Mouse (Mus musculus): Measurements from ENCODE around the gene Csrp3. TPM values are rescaled to one million over a fixed set of nuclear protein-coding genes. Genes with fewer than 3 reads are reported as not detected.

The Csrp3 gene
- polyA plus RNA-seq, 3 experiments from 2014 or later = not detected

DNA sequence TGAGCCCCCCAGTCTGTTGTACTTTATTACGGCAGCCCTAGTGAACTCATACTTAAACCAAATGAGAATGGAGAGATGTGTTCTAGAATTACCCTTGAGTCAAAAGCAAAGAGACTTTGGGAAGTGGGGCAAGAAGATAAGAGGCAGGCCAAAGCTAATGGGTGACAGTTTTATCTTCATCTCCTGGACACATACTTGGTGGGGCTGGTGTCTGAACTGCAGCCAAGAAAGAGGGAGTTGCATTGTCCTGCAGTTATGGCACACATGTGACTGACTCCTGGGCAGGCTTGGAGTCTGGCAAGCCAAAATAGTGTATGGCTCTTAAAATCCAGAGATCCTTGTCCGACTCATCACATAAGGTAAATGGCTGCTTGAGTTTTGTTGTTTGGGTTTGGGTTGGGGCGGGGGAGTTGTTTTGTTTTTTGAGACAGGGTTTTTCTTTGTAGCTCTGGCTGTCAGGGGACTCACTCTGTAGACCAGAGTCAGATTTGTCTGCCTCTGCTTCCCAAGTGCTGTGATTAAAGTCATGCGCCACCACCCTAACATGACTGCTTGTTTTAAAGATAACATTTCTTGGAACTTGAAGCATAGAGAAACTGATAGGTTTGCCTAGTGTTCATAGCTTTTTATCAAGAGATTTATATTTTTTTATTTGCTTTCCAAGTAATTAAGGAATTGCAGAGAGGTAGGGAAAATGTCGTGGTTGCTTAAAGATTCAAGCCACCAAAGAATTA lies 18.5 kb downstream of the Csrp3 start:
- ATAC-seq = no peak

DNA sequence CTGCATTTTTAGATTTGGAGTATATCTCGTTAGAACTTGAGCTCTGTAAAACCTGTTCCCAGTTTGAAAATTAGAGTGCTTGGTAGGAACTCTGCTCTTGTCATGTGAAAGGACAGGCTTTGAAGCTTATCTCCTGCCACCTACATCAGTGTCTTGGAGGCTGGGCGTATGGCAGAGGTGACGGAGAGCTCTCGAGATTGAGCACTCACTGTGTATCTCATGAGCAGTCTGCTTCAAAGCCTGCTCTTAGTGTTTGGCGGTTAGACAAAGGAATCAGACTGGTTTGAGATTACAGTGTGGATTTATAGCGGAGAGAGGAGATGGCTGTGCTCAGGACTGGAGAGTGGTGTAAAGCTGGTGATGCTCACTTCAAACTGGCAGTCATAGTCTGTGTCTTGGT lies 22.7 kb downstream of the Csrp3 start:
- no peak for ATAC-seq

DNA sequence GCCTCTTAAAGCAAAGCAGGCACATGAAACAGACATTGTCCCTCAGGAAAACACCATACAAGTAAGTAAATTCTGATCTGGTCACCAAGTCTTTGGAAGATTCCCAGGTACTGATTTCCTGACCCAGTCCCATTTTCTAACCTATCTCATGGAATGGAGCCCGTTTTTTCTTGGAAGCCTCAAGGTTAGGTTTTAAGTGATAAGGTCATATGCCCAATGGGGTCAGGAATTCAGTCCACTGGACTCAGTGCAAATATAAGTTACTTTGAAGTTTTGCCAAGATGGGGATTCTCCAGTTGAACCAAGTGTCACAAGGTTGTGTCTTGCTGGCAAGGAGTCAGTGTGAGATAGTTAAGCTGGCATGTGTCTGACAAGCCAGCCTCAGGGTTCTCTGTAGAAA lies 23.2 kb downstream of the Csrp3 start:
- ATAC-seq = no peak

DNA sequence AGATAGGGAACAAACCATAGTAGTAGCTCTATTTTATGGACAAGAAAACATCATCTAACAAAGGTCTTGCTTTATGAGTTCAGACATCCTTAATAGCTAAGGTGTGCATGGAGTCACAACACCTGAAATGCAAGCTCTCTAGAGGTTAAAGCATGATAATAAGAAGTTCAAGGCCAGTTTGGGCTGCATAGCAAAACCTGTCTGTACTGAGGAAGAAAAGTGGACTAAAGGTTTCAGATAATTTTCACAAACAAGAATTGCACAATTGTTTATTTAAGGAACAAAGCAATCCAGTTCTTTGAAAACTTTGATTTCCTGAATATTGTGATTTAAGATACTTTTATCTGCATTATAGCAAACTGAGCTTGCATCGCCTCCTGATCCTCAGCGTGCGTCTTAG lies 24.2 kb downstream of the Csrp3 start:
- no peak for ATAC-seq

DNA sequence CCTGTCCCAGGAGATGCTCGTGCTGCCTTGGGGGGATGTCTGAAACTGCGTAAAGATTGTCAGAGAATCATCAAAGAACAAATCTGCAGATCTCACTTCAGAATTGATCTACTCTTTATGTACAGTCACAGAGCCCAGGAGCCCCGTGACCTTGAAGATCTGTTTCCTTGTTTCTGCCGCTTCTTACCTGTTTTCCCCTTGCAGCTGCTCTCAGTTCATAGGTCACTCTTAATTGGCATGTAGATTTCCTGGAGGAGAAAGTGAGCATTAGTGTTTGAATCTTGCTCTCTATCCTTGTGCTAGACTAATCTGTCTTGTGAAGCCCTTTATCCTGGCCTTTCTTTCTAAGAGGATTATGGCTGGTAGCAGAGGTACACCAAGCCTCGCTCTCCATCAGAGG lies 26.2 kb downstream of the Csrp3 start:
- no peak for ATAC-seq

DNA sequence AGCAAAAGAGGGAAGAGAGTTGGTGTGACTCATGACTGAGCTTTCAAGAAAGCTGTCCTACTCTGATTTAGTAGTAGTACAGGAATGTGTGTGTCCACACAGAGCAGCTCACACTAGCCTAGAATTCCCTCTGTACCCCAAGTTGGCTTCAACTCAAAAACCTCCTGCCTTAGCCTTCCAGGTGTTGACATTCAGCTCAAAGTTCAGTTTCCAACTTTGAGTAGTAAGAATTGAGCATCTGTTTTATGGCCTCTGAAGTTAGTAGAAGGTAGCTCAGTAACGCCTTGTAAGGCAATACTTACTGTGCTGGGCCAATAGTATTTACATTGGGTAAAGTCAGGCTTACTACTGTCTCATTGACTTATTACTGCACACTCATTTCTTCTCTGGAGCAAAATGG lies 34.2 kb downstream of the Csrp3 start:
- no peak for ATAC-seq

DNA sequence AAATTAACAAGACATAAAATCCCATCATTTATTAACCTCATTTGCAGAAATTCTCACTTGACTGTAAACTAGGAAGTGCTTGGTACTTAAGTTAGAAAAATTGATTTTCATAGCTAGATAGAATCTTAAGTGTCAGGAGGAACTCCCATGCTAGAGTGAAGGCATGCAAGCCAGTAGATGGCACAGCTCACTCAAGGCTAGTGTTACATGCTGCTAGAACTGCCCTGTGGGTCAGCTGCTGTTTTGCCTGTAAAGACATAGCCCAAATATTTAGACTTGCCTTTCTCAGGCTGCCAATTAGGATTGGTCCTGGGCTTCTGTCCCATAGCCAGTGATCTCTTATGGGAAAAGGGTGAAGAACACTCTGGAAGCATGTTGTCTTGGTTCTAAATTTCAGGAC lies 35.5 kb downstream of the Csrp3 start:
- ATAC-seq = no peak

DNA sequence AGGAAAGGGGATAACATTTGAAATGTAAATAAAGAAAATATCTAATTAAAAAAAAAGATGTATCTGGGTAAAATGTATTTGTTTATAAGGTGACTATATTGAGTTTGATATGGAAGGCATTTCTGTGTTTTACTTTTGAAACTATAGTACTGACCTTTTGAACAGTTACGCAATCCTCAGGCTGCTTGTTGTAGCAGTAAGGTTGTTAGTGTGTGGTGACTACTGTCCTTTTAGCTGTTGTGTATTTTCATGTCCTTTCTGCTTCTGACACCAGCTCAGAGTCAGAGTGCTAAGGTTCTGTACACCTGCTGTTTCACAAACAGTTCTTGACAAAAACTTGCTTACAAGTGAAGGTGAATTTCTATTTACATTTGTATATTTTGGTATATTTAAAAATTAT lies 37.2 kb downstream of the Csrp3 start:
- no peak for ATAC-seq

DNA sequence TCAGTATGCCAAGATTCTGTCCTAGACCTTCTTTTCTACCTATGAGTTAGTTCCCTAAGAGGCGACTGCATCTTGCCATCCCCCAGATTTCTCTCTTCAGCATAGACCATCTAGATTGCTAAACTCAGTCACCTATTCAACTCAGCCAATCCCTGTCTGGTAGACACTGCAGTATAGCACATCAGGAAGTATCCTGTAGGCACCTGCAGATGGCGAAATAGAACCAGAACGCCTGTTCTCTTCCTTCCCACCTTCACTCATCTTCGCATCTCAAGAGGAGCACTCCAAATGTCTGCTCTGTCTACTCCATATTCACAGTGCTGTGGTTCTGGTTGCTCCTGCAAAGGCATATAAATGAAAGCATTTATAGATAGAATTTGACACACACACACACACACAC lies 41.2 kb downstream of the Csrp3 start:
- ATAC-seq = no peak

DNA sequence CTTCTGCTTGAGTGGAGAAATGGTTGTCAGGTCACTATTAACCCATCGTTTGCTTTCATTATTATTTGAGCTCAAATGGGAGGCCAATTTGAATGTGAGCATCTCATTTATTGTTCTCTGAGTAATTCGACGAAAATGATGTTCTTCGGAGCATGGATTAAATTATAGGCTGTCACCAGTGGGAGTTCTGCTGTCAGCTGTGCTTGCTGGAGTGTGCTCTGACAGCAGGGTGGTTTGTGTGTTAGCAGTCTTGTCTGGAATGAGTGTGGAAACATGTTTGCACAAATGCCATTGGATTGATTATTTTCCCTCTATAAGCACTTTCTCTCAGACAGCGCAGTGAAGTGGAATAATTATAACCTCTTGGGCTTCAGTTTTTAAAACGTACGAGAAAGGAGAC lies 44.5 kb downstream of the Csrp3 start:
- no peak for ATAC-seq

DNA sequence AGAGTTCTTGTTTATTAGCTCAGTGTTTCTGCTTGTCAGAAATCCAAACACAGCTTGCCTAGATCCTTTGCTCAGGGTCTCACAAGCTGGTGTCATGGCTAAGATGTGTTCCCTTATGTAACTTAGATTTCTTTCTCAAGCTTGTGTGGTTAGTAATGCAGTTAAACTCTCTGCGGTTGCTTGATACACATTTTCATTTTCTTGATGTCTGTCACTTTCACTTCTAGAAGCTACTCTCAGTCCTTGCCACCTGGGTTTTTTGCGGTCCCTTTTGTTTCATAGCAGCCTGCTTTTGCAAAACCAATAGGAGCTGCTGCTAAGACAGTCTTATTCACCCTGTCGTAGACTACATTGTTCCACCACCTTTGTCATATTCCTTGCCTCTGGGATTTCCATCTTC lies 52.7 kb downstream of the Csrp3 start:
- peak; percentile 91 for ATAC-seq

DNA sequence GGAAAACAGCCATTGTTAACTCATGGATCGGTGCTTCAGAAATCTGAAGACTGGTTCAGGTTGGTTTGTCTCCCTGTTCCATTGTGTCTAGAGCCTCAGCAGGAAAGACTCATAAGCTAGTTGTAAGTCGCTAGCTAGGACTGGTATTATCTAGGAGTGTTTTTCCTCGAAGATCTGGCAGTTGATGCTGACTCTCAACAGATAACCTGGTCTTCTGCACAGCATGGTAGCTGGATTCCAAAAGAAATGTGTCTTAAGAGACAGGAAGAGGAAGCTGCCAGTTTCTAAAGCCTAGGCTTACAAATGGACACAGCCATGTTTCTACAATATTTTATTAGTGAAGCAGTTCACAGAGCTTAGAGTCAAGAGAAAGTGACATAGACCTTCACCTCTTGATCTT lies 56.4 kb downstream of the Csrp3 start:
- ATAC-seq = no peak

DNA sequence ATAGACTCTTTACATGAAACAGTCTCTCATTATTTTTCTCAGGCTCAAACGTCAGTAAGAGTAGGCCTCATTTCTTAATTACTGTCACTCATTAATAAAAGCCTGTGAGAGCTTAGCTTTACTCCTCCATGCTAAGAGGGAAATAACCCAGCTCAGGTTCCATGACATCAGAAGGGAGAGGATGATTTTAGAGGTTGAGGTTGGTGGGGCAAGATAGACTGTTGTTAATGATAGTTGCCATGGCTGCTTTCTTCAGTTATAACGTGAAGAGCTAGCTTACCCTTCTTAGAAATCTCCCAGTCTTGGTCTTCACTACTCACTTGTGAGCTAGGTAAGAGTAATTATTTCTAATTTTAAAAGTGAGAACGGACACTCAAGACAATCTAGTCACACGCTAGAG lies 57.7 kb downstream of the Csrp3 start:
- no peak for ATAC-seq

DNA sequence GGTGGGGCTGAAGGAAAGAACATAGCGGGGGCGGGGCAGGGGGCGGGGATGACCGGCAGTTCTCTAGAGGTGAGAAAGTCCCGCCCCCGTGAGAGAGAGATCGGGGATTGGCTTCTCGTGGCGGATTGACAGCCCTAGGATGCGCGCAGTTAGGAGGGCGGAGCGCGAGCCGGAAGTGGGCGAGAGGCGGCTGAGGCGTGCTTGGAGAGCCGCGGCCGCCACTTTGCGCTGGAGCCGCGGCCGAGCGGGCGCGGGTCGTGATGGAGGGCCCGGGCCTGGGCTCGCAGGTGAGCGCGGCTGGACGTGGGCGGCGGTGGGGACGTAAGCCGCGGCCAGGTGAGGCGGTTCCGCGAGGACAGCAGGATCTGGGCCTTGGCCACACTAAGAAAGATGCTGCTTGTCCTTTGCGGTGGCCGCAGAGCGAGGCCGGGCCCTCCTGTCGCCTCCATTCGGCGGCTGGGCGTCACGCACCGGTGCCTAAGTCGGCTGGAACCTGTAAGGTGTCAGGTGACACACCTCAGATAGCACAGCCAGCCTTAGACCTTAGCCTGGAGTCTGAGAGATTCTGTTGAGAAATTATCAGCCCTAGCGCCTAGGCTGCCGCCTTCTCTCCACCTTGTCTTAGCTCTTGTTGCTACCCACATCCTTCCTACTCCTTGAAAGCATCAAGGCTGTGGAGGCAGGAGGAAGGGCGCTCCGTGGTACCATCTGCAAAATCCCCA lies 58.8 kb downstream of the Csrp3 start, which contains the start of gene Zdhhc13:
Gene Zdhhc13, plus strand, starts transcription at position 153 of the 722 bp plus-strand sequence.
- ATAC-seq = peak; percentile 99

DNA sequence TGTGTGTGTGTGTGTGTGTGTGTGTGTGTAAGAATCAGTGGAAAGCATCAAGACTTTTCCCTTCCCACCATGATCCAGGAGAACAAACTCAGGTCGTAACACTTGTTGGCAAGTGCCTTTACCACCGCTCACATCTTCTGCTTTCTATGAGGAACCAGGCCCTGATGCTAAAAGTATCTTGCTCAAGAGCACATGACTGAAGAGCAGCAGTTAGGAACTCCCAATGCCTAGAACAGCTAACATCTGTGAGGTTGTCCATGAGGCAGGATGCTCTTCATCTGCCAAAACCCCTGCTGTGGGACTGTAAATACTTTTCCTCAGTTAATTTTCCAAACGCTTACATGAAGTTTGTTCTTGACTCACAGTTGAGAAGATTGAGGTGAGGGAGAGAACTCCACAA lies 59.5 kb downstream of the Csrp3 start:
- no peak for ATAC-seq

DNA sequence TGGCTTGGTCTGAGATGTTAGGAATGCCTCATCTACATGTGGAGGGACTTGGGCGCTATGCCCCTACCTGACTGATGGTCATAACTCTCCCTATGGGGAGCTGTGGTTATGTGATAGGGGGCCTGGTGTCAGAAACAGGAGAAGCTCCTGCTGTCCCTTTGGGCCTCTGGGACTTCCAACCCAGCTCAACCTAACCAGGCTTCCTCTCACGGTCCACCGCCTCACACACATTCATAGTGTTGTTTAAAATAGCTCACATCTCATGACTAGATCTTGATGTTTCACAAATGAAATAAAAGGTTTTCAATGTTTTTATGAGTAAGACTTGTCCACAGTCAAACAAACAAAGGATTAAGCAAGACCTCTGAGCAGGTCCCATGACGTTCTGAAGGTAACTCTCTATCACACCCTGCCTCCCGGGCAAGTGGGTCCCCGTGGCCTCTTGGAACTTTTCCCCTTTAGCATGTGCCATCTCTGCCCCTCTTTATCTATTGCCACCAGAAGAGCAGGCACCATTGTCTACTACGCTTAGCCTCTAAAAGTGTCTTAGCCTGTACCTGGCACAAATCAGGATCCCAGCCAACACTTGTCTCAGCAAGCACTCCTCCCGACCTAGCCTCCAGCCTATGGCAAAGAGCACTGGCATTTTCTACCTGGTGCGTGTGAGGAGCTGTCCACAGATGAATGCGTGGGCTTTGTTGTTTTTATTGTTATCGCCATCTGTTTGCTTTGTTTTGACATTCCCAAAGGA lies 62.9 kb downstream of the Csrp3 start:
- no peak for ATAC-seq

DNA sequence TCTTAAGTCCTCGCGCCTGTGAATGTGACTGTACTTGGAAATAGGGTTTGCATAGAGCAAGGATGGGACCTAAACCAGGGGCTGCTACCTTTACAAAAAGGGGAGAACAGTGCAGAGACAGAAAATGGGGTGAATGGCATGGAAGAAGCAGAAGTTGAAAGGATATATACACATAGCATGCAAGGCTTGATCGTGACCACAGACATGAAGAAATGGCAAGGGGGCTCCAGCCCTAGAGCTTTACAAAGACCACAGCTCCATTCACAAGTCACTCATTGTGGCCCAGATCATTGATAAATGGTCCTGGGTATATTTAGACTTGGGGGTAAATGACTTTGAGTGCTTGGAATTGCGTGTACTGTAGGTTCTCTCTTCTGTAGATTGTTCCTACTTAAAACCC lies 65.4 kb downstream of the Csrp3 start:
- ATAC-seq = no peak

Other genes starting within 250 kb of the Csrp3 start
- gene Mrgprb3, start 204.2 kb downstream of the Csrp3 start, polyA plus RNA-seq (2017; shearing (Covaris generic)) = not detected
- gene Zdhhc13, start 59.0 kb downstream of the Csrp3 start, polyA plus RNA-seq (2017; shearing (Covaris generic)) = 10 to 100 TPM; 18.8 to 34.6 (median 24.6) TPM
- gene E2f8, start 33.6 kb upstream of the Csrp3 start, polyA plus RNA-seq (2017; shearing (Covaris generic)) = 10 to 100 TPM in 1 of 3 experiments, 1 to 10 TPM in 1, under 1 TPM in 1; 0.75 to 16.1 (median 1.6) TPM
- 10 to 100 TPM; 27.1 to 51.3 (median 35.8) TPM for gene Nav2, start 60.7 kb upstream of the Csrp3 start, polyA plus RNA-seq (2017; shearing (Covaris generic))